Mouse (Mus musculus) C2C12 (cell line): ENCODE results near the gene Phgdh. TPM values are rescaled to one million over a fixed set of nuclear protein-coding genes. Genes with fewer than 3 reads are reported as not detected.
A peak's percentile ranks its signal among the peaks of the same experiment; 100 is the strongest.
"Not testable (repeated sequence)": the region's sequence is repeated elsewhere in the genome, so short reads cannot be mapped to it uniquely, and the experiment has no call there.

Source experiments
- H3K27me3 ChIP-seq: one replicate; pipeline ENCODE4 v1.6.1; 2011; ENCODE audit not compliant: control insufficient read depth, insufficient read depth, insufficient read length
- H3K36me3 ChIP-seq: one replicate; pipeline ENCODE4 v1.6.1; 2011; ENCODE audit not compliant: control insufficient read depth, insufficient read depth
- H3K4me3 ChIP-seq: one replicate; pipeline ENCODE4 v1.5.1; 2011; ENCODE audit warnings: mild to moderate bottlenecking, control low read depth; ENCODE audit not compliant: poor library complexity, insufficient read depth, severe bottlenecking
- H3K79me2 ChIP-seq: one replicate; pipeline ENCODE4 v1.6.1; 2011; ENCODE audit not compliant: control insufficient read depth, insufficient read depth
- H3K79me3 ChIP-seq: one replicate; pipeline ENCODE4 v1.6.1; 2011; ENCODE audit warnings: low read depth, control low read depth
- H3ac ChIP-seq: one replicate; pipeline ENCODE3; 2011; ENCODE audit warnings: low read depth; ENCODE audit not compliant: control insufficient read depth, insufficient read length
- CEBPB ChIP-seq: IDR thresholded peaks from one replicate; pipeline ENCODE4 v1.6.1; 2011; ENCODE audit warnings: low read depth, mild to moderate bottlenecking, control low read depth, moderate library complexity
- CTCF ChIP-seq: IDR thresholded peaks from one replicate; pipeline ENCODE4 v1.5.1; 2011; ENCODE audit not compliant: control insufficient read depth, insufficient read depth, insufficient read length
- FOSL1 ChIP-seq: IDR thresholded peaks from one replicate; pipeline ENCODE4 v1.8.0; 2011; ENCODE audit warnings: mild to moderate bottlenecking, low read length; ENCODE audit not compliant: poor library complexity, insufficient read depth, severe bottlenecking
- MAX ChIP-seq: IDR thresholded peaks from one replicate; pipeline ENCODE4 v1.6.1; 2011; ENCODE audit warnings: mild to moderate bottlenecking, control low read depth
- MYOD1 ChIP-seq: IDR thresholded peaks from one replicate; pipeline ENCODE4 v1.6.1; 2011; ENCODE audit warnings: low read depth; ENCODE audit not compliant: control insufficient read depth, insufficient read length
- MYOG ChIP-seq: IDR thresholded peaks from one replicate; pipeline ENCODE4 v1.6.1; 2011; ENCODE audit not compliant: control insufficient read depth, insufficient read length; ENCODE audit errors: extremely low read depth
- USF1 ChIP-seq: IDR thresholded peaks from one replicate; pipeline ENCODE4 v1.6.1; 2011; ENCODE audit warnings: low read depth, mild to moderate bottlenecking, control low read depth, moderate library complexity
- long read RNA-seq, 2 experiments: library from polyadenylated mRNA; unstranded; transcript quantifications; one replicate each; pipeline ENCODE4 v2.0.0; 2019 to 2020
- polyA plus RNA-seq: library from polyadenylated mRNA; unstranded; fragments of >200 nt; fragmentation: generic; extraction: Trizol; gene quantifications from one replicate; pipeline ENCODE4 v1.2.1, GENCODE M21; 2012; ENCODE audit warnings: missing spikeins

Gene Phgdh
- 843 TPM for polyA plus RNA-seq
- long read RNA-seq, experiment 1, transcript Phgdh-201 (12 exons, 1,893 nt): major isoform, 335 of 406 reads
- long read RNA-seq, experiment 1, partial matches to known transcripts: 52 of 406 reads
- long read RNA-seq, experiment 1, other reads (novel, unspliced or antisense): 19 of 406 reads
- long read RNA-seq, experiment 2, transcript Phgdh-201 (12 exons, 1,893 nt): major isoform, 3,635 of 3,702 reads
- long read RNA-seq, experiment 2, partial matches to known transcripts: 15 of 3,702 reads
- long read RNA-seq, experiment 2, other reads (novel, unspliced or antisense): 52 of 3,702 reads

DNA sequence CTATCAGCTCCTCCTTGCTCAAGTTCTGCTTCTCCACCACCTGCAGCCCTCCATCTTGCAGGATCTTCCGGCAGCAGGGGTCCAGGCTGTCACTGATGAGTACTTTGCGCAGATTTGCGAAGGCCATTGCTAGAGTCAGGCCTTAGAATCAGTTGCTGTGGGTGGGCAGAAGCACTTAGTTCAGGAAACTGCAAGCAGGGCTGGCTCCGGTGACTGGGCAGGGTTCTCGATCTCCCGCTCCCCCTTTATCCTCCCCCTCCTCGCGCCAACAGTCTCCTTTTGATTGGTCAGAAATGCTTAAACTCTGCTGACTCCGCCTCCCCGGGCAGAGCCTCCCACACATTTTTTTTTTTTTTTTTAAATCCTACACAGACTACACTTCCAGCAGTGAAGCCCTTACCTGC, at the start of gene Phgdh:
Phgdh (minus strand) TSS at position 285 of the 404 bp plus-strand sequence.
- peak within 1 kb of the TSS; percentile 82 for H3K4me3 ChIP-seq
- H3K27me3 ChIP-seq: not testable (repeated sequence)
- peaks cover 44% of the 10 kb centered on the region for H3K79me3 ChIP-seq
- peak within 1 kb of the TSS; percentile 66 for H3ac ChIP-seq
- H3K79me2 ChIP-seq: peaks cover 49% of the 10 kb centered on the region
- H3K36me3 ChIP-seq: peaks cover 19% of the 10 kb centered on the region

DNA sequence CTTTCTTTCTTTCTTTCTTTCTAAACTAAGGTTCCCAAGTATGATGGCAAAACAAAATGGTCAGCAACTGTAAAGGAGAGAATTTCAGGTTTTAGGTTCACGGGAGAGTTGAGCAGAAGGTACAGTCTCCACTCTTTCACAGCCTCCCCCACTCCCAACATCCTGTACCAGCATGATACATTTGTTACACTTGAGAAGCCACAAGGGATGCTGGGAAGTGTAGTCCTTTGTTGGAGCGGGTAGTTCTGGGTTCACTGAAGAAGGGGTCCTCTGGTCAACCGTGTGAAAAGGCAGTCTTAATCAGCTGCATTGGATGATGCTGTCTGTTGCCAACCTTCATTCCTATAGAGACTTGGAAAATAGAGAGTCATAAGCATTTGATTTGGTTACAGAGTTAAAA, 49.5 kb upstream of the Phgdh start:
- TF ChIP-seq CEBPB (no peak), MYOG (no peak), CTCF (no peak), MAX (no peak), FOSL1 (no peak), MYOD1 (no peak), USF1 (no peak)
- Histone ChIP-seq H3K4me3 (no peak overlapping the region), H3K79me3 (peaks cover 77% of the 10 kb centered on the region), H3K27me3 (no peaks in the 10 kb centered on the region), H3K79me2 (peaks cover 95% of the 10 kb centered on the region), H3K36me3 (peaks cover 4% of the 10 kb centered on the region), H3ac (no peak overlapping the region)

DNA sequence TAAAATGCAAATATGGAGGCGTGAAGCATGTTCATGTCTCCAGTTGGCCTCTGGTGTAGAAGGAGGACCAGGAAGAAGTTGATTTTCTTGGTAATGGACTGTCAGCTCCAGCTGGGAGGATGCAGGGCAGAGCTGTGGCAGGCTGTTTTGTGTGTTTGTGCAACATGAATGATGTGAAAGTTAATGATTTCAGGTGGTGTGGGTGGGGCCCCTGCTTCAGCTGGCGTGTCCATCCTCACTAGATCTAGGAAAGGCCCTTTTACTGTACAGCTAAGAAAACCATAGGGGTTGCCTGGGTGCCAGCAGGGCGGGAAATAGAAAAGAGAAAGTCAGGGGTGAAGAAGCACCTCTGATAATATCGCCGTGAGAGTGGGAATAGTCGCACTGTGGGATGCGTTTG, 48.0 kb upstream of the Phgdh start:
- Histone ChIP-seq H3K27me3 (no peaks in the 10 kb centered on the region), H3K36me3 (peaks cover 4% of the 10 kb centered on the region), H3K79me2 (peaks cover 95% of the 10 kb centered on the region), H3ac (no peak overlapping the region), H3K79me3 (peaks cover 78% of the 10 kb centered on the region), H3K4me3 (no peak overlapping the region)
- TF ChIP-seq CEBPB (no peak), MAX (no peak), MYOG (no peak), FOSL1 (no peak), CTCF (no peak), MYOD1 (no peak), USF1 (no peak)

DNA sequence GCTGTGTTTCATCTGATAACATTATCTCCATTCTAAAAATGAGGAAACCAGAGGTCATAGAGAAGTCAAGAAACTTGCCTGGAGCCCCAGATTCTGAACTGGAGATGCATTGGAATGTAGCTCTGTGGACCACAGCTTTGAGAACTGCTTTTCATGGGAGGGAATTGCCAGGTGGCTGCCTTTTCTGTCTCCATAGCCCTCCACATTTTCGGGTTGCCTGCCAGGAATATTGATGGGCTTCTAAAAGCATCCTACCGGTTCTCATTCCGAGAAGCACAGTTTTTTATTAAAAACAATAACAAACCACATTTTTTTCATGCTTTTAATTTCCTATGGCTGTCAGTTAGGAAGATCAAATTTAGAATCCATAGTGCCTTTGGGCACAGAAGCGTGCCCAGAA, 47.3 kb upstream of the Phgdh start:
- Histone ChIP-seq H3K79me2 (peaks cover 95% of the 10 kb centered on the region), H3K36me3 (peaks cover 4% of the 10 kb centered on the region), H3ac (no peak overlapping the region), H3K27me3 (no peaks in the 10 kb centered on the region), H3K79me3 (peaks cover 75% of the 10 kb centered on the region), H3K4me3 (no peak overlapping the region)
- no peak for TF ChIP-seq MAX

DNA sequence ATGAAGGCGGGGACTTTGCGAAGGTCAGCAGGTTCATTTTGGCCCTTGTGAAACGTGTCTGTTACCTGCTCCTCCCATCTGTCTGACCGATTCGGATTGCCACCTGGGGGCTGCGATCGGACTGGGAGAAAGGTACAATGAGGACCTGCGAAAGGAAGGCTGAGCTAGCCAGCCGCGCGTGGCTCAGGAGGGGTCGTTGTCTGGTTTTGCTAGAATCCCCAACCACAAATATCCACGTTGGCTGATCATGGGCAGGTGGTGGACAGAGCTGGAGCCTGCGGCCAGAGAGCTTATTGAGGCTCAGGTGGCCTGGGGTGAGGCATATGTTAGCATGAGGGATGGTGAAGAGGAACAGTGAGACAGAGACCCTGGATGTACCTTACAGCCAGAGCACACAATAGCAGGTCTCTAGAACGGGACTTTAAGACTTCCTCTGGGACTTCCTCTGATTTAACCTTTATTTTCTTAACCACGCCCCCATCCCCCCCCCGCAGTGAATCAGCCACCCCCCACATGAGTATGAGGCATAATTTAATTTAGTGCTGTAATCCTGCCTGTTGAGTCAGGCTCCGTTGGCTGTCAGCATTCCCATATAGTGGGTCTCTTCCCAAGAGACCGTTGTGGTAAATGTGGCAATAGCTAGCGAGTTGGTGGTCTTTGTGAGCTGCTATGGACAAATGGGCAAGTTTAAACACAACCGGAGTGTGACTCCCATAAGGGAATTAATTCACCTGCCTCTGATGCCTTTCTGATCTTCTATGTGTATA, 43.4 kb upstream of the Phgdh start:
- no peaks in the 10 kb centered on the region for H3K36me3 ChIP-seq
- no peaks in the 10 kb centered on the region for H3K27me3 ChIP-seq
- peak overlapping the region; percentile 64 for H3K4me3 ChIP-seq
- H3K79me2 ChIP-seq: peaks cover 64% of the 10 kb centered on the region
- TF ChIP-seq CEBPB (peak; percentile 90), USF1 (no peak), MYOD1 (peak; percentile 40), MAX (no peak), MYOG (no peak), CTCF (no peak)
- H3ac ChIP-seq: peak overlapping the region; percentile 85
- peaks cover 50% of the 10 kb centered on the region for H3K79me3 ChIP-seq
